Mouse (Mus musculus) C2C12 (cell line): ENCODE measurements around the gene Madd. TPM values are rescaled to one million over a fixed set of nuclear protein-coding genes. Genes with fewer than 3 reads are reported as not detected.

Experiments used
- H3K27me3 ChIP-seq: one replicate; pipeline ENCODE4 v1.6.1; 2011; ENCODE audit not compliant: control insufficient read depth, insufficient read depth, insufficient read length
- H3K36me3 ChIP-seq: one replicate; pipeline ENCODE4 v1.6.1; 2011; ENCODE audit not compliant: control insufficient read depth, insufficient read depth
- H3K4me3 ChIP-seq: one replicate; pipeline ENCODE4 v1.5.1; 2011; ENCODE audit warnings: mild to moderate bottlenecking, control low read depth; ENCODE audit not compliant: poor library complexity, insufficient read depth, severe bottlenecking
- H3K79me2 ChIP-seq: one replicate; pipeline ENCODE4 v1.6.1; 2011; ENCODE audit not compliant: control insufficient read depth, insufficient read depth
- H3K79me3 ChIP-seq: one replicate; pipeline ENCODE4 v1.6.1; 2011; ENCODE audit warnings: low read depth, control low read depth
- H3ac ChIP-seq: one replicate; pipeline ENCODE3; 2011; ENCODE audit warnings: low read depth; ENCODE audit not compliant: control insufficient read depth, insufficient read length
- CEBPB ChIP-seq: IDR thresholded peaks from one replicate; pipeline ENCODE4 v1.6.1; 2011; ENCODE audit warnings: low read depth, mild to moderate bottlenecking, control low read depth, moderate library complexity
- CTCF ChIP-seq: IDR thresholded peaks from one replicate; pipeline ENCODE4 v1.5.1; 2011; ENCODE audit not compliant: control insufficient read depth, insufficient read depth, insufficient read length
- FOSL1 ChIP-seq: IDR thresholded peaks from one replicate; pipeline ENCODE4 v1.8.0; 2011; ENCODE audit warnings: mild to moderate bottlenecking, low read length; ENCODE audit not compliant: poor library complexity, insufficient read depth, severe bottlenecking
- MAX ChIP-seq: IDR thresholded peaks from one replicate; pipeline ENCODE4 v1.6.1; 2011; ENCODE audit warnings: mild to moderate bottlenecking, control low read depth
- MYOD1 ChIP-seq: IDR thresholded peaks from one replicate; pipeline ENCODE4 v1.6.1; 2011; ENCODE audit warnings: low read depth; ENCODE audit not compliant: control insufficient read depth, insufficient read length
- MYOG ChIP-seq: IDR thresholded peaks from one replicate; pipeline ENCODE4 v1.6.1; 2011; ENCODE audit not compliant: control insufficient read depth, insufficient read length; ENCODE audit errors: extremely low read depth
- USF1 ChIP-seq: IDR thresholded peaks from one replicate; pipeline ENCODE4 v1.6.1; 2011; ENCODE audit warnings: low read depth, mild to moderate bottlenecking, control low read depth, moderate library complexity
- polyA plus RNA-seq: library from polyadenylated mRNA; unstranded; fragments of >200 nt; fragmentation: generic; extraction: Trizol; gene quantifications from one replicate; pipeline ENCODE4 v1.2.1, GENCODE M21; 2012; ENCODE audit warnings: missing spikeins

The Madd gene
- polyA plus RNA-seq, 1 experiment: 4.9 TPM

DNA sequence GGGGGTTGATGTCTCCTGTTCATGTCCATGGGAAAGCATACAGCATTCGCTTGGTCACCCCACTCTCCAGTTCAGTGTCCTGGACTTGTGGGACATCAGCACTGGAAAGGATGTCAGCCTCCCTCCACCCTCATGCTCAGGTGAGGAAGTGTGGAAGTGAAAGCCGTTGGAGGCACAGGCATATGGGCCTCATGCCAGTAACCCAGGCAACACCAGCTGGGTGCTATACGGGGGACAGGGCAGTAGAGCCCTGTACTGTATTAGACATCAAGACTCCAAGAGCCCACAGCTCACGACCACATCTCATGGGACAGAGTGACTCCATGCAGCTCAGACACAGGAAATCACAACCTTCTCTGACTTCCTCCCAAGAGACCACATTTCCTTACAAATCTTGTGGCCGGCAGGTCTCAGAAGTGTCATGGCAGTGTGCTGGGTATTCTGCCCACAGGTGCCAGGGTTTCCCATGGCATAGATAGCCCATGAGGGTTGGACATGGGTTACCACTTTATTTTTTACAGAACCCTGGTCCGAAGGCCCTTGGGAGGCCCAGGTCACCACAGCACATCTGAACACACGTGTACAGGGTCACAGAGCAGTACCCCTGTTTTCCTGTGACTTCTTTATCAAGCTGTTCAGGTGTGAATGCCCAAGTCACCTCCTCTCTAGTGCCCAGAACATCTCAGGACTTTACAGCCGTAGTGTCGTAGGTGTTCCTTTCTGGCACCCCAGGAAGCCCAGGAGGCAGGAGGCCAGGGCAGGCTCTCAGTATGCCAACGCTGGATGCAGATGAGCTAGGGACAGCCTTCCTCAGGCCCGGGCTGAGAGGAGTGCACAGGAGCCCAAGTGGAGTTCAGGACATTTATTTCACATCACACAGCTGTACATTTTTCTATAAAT lies 46.9 kb downstream of the Madd start:
- Histone ChIP-seq H3K4me3 (no peak overlapping the region), H3K27me3 (no peaks in the 10 kb centered on the region), H3ac (no peak overlapping the region), H3K79me3 (no peaks in the 10 kb centered on the region), H3K36me3 (peaks cover 5% of the 10 kb centered on the region), H3K79me2 (no peaks in the 10 kb centered on the region)
- TF ChIP-seq MYOG (no peak), FOSL1 (no peak), MAX (no peak), USF1 (no peak), CEBPB (no peak)

DNA sequence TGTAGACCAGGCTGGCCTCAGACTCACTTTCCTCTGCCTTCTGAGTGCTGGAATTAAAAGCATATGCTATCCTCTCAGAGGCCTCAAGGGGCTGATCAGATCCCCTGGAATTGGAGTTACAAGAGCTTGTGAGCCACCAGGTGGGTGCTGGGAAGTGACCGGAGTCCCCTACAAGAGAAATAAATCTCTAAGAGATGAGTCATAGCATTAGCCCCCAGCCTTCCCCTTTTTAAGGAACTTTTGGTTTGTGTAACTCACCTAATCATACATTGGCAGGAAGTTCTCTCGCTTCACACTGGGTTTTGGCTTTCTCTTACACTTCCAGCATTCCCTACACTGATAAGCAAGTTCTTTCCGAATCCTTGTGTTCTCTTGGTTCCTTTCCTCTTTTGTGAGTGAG lies 51.6 kb downstream of the Madd start:
- Histone ChIP-seq H3K79me2 (no peaks in the 10 kb centered on the region), H3K4me3 (no peak overlapping the region), H3ac (no peak overlapping the region), H3K36me3 (no peaks in the 10 kb centered on the region), H3K27me3 (peaks cover 15% of the 10 kb centered on the region), H3K79me3 (no peaks in the 10 kb centered on the region)
- TF ChIP-seq CEBPB (no peak), MYOG (no peak), MYOD1 (no peak), MAX (no peak), CTCF (no peak)

DNA sequence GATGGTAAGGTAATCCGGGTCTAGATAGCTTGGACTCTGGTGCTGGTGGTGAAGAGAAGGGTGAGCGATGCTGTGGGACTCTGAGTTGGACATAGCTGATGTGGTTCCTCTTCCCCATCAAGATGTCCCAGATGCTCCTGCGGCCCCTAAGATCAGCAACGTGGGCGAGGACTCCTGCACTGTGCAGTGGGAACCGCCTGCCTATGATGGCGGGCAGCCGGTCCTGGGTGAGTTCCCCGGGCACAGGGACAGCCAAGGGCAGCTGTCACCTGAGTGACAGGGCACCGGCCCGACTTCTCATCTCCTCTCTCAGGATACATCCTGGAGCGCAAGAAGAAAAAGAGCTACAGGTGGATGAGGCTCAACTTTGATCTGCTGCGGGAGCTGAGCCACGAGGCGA lies 52.4 kb downstream of the Madd start:
- Histone ChIP-seq H3K79me3 (no peaks in the 10 kb centered on the region), H3ac (no peak overlapping the region), H3K36me3 (no peaks in the 10 kb centered on the region), H3K79me2 (no peaks in the 10 kb centered on the region), H3K27me3 (peaks cover 21% of the 10 kb centered on the region), H3K4me3 (no peak overlapping the region)
- no peak for TF ChIP-seq CEBPB
- TF ChIP-seq MYOD1: no peak
- no peak for TF ChIP-seq CTCF
- TF ChIP-seq MYOG: no peak
- TF ChIP-seq USF1: no peak
- no peak for TF ChIP-seq FOSL1
- TF ChIP-seq MAX: no peak

DNA sequence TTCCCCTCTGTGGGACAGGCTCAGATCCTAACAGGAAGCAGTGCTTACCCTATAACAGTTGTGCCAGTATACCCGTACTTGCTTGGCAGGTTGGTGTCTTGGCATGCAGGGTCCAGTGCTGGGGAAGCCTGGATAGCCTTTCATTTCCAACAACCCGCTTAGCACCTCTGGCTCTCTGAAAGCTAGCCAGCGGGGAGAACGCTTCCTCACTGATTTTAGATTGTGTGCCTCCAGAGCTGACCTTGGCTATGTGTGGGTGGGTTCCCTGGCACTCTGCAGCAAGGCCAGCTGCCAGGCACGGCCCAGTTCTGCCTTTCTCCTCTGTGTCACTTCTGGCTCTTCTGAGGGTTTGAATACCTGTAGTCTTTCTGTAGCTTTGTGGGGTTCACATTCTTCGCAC lies 53.5 kb downstream of the Madd start:
- Histone ChIP-seq H3K36me3 (no peaks in the 10 kb centered on the region), H3K79me3 (no peaks in the 10 kb centered on the region), H3K27me3 (peaks cover 32% of the 10 kb centered on the region), H3K79me2 (no peaks in the 10 kb centered on the region), H3ac (no peak overlapping the region), H3K4me3 (no peak overlapping the region)
- no peak for TF ChIP-seq USF1
- no peak for TF ChIP-seq MYOG
- no peak for TF ChIP-seq CTCF

DNA sequence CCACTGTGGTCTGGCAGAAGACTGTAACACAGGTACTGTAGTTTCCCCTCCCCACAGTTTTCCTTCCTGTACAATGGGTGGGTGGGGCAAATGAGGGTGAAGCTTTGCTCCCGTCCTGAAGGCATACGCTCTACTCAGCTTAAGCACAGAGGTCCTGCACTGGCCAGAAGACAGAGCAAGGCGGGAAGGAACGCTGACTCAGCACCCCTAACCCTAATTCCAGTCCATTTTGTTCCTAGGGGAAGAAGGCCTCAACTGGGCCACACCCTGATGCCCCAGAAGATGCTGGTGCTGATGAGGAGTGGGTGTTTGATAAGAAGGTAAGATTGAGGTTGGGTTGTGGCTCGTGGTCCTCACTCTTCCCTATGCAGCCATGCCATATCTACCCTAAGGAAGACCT lies 54.9 kb downstream of the Madd start:
- no peaks in the 10 kb centered on the region for H3K79me3 ChIP-seq
- no peaks in the 10 kb centered on the region for H3K36me3 ChIP-seq
- no peak overlapping the region for H3K4me3 ChIP-seq
- TF ChIP-seq USF1 (no peak), FOSL1 (no peak), MYOG (no peak), MAX (no peak), CTCF (no peak), CEBPB (no peak), MYOD1 (no peak)
- no peak overlapping the region for H3ac ChIP-seq
- no peaks in the 10 kb centered on the region for H3K79me2 ChIP-seq
- H3K27me3 ChIP-seq: peaks cover 45% of the 10 kb centered on the region

DNA sequence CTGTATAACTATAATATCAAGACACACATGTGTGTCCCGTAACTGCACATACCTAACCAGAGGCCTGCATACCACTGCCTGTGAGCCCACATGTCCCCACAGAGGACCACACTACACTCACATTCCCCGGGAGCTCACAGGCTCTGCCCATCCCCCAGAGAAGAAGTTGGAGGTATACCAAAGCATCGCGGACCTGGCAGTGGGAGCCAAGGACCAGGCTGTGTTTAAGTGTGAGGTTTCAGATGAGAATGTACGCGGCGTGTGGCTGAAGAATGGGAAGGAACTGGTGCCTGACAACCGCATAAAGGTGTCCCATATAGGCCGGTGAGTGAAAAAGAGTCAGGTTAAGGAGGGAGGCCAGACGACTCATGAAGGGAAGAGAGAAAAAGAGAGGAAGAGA lies 58.5 kb downstream of the Madd start:
- Histone ChIP-seq H3K4me3 (no peak overlapping the region), H3K36me3 (no peaks in the 10 kb centered on the region), H3K27me3 (peaks cover 74% of the 10 kb centered on the region), H3K79me3 (no peaks in the 10 kb centered on the region), H3ac (no peak overlapping the region), H3K79me2 (no peaks in the 10 kb centered on the region)
- TF ChIP-seq CTCF: no peak
